Mouse (Mus musculus) forebrain, postnatal 0 days (tissue): ENCODE data around the gene Cd59a. TPM values are rescaled to one million over a fixed set of nuclear protein-coding genes. Genes with fewer than 3 reads are reported as not detected.

Experiments used
- ATAC-seq: fragments of 200-750 bp; cut with Nextera tagmentation; 2 replicates; pipeline ENCODE4 v1.8.0; 2017; ENCODE audit warnings: mild to moderate bottlenecking, moderate library complexity
- DNase-seq: peaks from one replicate; pipeline ENCODE4 v3.0.0-alpha.2; 2015
- H3K27ac ChIP-seq: fragments of 300-500 bp; sonication (generic); 2 replicates; pipeline ENCODE4 v1.5.1; 2014; ENCODE audit warnings: low read depth, mild to moderate bottlenecking, antibody characterized with exemption, low read length, moderate library complexity, mixed read lengths
- H3K27me3 ChIP-seq: fragments of 300-500 bp; sonication (generic); 2 replicates; pipeline ENCODE4 v1.6.1; 2014; ENCODE audit warnings: mild to moderate bottlenecking, low read length, mixed read lengths; ENCODE audit not compliant: insufficient read depth
- H3K36me3 ChIP-seq: fragments of 300-500 bp; sonication (generic); 2 replicates; pipeline ENCODE4 v1.6.1; 2014; ENCODE audit warnings: mild to moderate bottlenecking, moderate library complexity; ENCODE audit not compliant: insufficient read depth
- H3K4me1 ChIP-seq: fragments of 300-500 bp; sonication (generic); 2 replicates; pipeline ENCODE4 v1.6.1; 2014; ENCODE audit warnings: antibody characterized with exemption; ENCODE audit not compliant: insufficient read depth
- H3K4me2 ChIP-seq: fragments of 300-500 bp; sonication (generic); 2 replicates; pipeline ENCODE4 v1.6.1; 2014; ENCODE audit warnings: low read depth, mild to moderate bottlenecking, moderate library complexity
- H3K4me3 ChIP-seq: fragments of 300-500 bp; sonication (generic); 2 replicates; pipeline ENCODE4 v1.5.1; 2014; ENCODE audit warnings: low read depth, low read length, mixed read lengths
- H3K9ac ChIP-seq: fragments of 300-500 bp; sonication (generic); 2 replicates; pipeline ENCODE4 v1.6.1; 2014; ENCODE audit warnings: mild to moderate bottlenecking
- H3K9me3 ChIP-seq: fragments of 300-500 bp; sonication (generic); 2 replicates; pipeline ENCODE4 v1.6.1; 2016; ENCODE audit warnings: low read length
- CTCF ChIP-seq: sonication (generic); IDR thresholded peaks from 2 replicates; pipeline ENCODE4 v1.5.1; 2016; ENCODE audit warnings: antibody characterized with exemption, control low read depth, low read depth
- WGBS: fragments of 180-500 bp; shearing (Covaris S2); extraction: QIAGEN DNeasy Blood & Tissue Kit; methylation state at CpG from one replicate; pipeline ENCODE4 v1.1.7; 2014; 5-methylcytosine and 5-hydroxymethylcytosine counted together
- polyA plus RNA-seq: library from polyadenylated mRNA; unstranded; fragments of >200 nt; fragmentation: Nextera tagmentation; extraction: Ambion mirVana; gene quantifications from 2 replicates; pipeline ENCODE4 v1.2.1, GENCODE M21; 2015
- total RNA-seq: library from RNA; depleted of rRNA; stranded (reverse); fragments of >200 nt; gene quantifications from 2 replicates; pipeline ENCODE4 v1.2.3, GENCODE M21; 2014

The Cd59a gene
- total and polyA plus RNA-seq, 2 experiments from 2014 or later: 5.2 to 11.0 TPM

DNA sequence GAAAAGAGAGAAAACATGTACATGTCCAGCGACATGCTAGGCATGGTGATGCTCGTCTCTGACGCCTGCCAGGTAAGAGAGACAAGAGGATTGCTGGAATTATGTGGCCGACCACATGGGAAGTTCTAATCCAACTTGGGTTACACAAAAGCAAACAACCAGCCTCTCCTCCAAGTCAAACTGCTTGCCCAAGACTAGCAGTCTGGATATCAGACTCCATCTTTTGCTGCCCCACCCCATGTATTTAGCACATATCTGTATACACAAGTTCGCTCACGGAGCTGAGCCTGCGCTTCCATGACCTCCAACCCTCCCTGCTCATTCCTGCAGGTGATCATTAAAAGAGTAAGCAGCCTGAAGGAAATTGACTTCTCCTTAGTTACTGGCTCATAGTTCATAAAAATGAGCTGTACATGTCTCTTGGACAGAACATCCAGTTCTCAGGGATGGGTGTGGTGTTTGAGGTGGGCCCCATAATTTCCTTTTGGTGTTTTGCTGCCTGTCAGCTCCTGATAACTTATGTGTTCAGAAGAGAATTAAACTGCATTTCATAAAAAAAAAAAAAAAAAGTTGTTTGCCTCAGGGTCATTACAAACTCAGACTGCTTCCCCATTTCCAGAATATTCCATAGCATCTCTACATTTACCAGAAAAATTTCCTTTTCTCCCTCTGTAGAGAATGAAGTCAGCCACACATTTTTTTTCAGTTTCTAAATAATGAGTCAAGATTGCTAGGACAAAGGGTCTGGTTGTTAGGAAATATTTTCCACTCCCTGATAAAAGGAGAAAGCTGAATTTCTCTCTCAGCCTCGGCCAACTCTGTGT lies 26.3 kb downstream of the Cd59a start:
- no peak for TF ChIP-seq CTCF
- H3K27ac ChIP-seq: no peak overlapping the region
- peak overlapping the region; percentile 97 for H3K4me2 ChIP-seq

DNA sequence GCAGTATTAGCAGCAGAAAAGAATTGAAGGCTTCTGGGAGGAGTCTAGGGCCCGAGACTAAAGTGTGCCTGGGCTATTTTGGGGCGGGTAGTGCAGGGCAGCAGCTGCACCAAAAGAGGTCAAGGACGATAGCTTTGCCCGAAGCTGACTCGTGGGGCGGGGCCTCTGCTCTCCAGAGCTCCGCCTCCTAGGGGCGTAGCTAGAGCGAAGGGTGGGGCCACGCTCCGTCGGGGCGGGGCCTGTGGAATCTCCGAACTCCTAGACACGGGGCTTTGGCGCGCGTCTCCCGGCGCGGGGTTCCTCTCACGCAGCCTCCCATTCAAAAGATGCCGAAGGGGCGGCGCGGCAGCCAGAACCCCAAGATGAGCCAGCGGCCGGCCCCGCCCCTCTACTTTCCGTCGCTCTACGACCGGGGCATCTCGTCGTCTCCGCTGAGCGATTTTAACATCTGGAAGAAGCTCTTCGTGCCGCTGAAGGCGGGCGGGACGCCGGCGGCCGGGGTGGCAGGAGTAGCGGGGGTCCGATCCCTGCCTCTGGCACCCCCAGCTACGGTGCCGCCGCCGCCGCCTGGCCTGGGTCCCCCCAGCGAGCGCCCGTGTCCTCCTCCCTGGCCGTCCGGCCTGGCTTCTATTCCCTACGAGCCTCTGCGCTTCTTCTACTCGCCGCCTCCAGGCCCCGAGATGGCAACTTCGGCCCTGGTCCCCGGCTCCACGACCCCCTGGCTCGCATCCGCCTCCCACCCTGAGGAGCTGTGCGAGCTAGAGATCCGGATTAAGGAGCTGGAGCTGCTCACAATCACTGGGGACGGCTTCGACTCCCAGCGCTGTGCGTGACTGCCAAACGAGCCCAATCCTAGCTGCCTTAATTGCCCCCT lies 27.1 kb downstream of the Cd59a start, which contains the start of gene A930018P22Rik:
TSS of gene A930018P22Rik (plus strand) at position 265 of the 874 bp plus-strand sequence.
- Histone ChIP-seq H3K9me3 (no peaks in the 10 kb centered on the region), H3K27ac (peak within 1 kb of the TSS; percentile 57), H3K36me3 (no peaks in the 10 kb centered on the region), H3K27me3 (peaks cover 6% of the 10 kb centered on the region; the same call in 1 of the 2 replicates), H3K4me1 (no peaks in the 10 kb centered on the region), H3K9ac (peak within 1 kb of the TSS; percentile 71), H3K4me2 (peak within 1 kb of the TSS; percentile 97), H3K4me3 (peak within 1 kb of the TSS; percentile 73)
- peak; percentile 30; the same call in 1 of the 2 replicates for TF ChIP-seq CTCF
- WGBS: 3% methylated on average over 74 of the region's 74 CpGs
- DNase-seq (peak; percentile 90), ATAC-seq (peak; percentile 96)

More for the DNA sequence above, 26.3 kb downstream of the Cd59a start:
- DNase-seq (no peak), ATAC-seq (no peak)
- peak overlapping the region; percentile 73 for H3K4me3 ChIP-seq
- H3K4me1 ChIP-seq: no peaks in the 10 kb centered on the region
- no peaks in the 10 kb centered on the region for H3K9me3 ChIP-seq
- no peaks in the 10 kb centered on the region for H3K36me3 ChIP-seq
- peaks cover 6% of the 10 kb centered on the region; the same call in 1 of the 2 replicates for H3K27me3 ChIP-seq
- peak overlapping the region; percentile 71 for H3K9ac ChIP-seq
- 82% methylated on average over 8 of the region's 8 CpGs for WGBS

DNA sequence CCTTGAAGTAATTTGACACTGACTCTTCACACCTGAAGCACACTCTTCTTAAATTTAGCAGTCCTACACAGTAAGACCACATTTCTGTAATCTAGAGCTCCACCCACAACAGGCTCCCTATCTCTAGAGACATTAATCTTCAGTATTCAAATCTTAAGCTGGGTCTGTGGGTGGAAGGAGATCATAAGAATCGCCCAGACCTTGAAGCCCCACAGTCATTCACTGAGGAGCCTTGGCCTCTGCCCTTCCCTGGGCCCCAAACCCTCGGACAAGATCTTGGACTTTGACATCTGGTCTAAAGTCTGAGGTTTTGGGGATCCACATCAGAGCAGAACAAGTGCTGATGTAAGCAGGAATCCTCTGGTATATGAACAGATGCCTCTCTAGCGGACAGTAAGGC lies 27.9 kb downstream of the Cd59a start:
- 51% methylated on average over 3 of the region's 3 CpGs for WGBS
- H3K9ac ChIP-seq: no peak overlapping the region
- no peak for ATAC-seq
- peak overlapping the region; percentile 73 for H3K4me3 ChIP-seq
- no peaks in the 10 kb centered on the region for H3K36me3 ChIP-seq
- no peaks in the 10 kb centered on the region for H3K4me1 ChIP-seq
- no peak for TF ChIP-seq CTCF
- peak overlapping the region; percentile 97 for H3K4me2 ChIP-seq
- no peak for DNase-seq
- H3K9me3 ChIP-seq: no peaks in the 10 kb centered on the region
- H3K27me3 ChIP-seq: peaks cover 6% of the 10 kb centered on the region; the same call in 1 of the 2 replicates
- no peak overlapping the region for H3K27ac ChIP-seq

DNA sequence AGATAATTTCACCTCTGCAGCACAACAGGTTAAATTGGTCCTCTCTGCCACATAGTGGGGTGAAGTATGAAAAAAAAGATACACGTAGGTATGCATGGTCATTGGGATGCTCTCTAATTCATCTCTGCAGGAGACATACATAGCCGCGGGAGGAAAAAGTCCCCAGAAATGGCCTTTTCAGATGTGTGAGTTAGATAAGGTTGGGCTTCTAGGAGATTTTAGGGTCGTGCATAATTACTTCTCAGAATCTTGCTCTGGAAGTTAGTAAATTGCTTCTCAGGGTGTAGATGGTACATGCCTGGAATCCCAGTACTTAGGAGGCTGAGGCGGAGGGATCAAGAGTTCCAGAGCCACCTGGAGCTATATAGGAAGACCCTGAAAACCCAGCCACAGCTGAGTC lies 28.5 kb downstream of the Cd59a start:
- H3K4me1 ChIP-seq: no peaks in the 10 kb centered on the region
- WGBS: 88% methylated on average over 5 of the region's 5 CpGs
- TF ChIP-seq CTCF: no peak
- no peak overlapping the region for H3K4me2 ChIP-seq
- ATAC-seq (no peak), DNase-seq (no peak)
- H3K9me3 ChIP-seq: no peaks in the 10 kb centered on the region
- H3K27me3 ChIP-seq: peaks cover 6% of the 10 kb centered on the region; the same call in 1 of the 2 replicates
- H3K27ac ChIP-seq: no peak overlapping the region
- H3K9ac ChIP-seq: no peak overlapping the region
- no peak overlapping the region for H3K4me3 ChIP-seq
- no peaks in the 10 kb centered on the region for H3K36me3 ChIP-seq

DNA sequence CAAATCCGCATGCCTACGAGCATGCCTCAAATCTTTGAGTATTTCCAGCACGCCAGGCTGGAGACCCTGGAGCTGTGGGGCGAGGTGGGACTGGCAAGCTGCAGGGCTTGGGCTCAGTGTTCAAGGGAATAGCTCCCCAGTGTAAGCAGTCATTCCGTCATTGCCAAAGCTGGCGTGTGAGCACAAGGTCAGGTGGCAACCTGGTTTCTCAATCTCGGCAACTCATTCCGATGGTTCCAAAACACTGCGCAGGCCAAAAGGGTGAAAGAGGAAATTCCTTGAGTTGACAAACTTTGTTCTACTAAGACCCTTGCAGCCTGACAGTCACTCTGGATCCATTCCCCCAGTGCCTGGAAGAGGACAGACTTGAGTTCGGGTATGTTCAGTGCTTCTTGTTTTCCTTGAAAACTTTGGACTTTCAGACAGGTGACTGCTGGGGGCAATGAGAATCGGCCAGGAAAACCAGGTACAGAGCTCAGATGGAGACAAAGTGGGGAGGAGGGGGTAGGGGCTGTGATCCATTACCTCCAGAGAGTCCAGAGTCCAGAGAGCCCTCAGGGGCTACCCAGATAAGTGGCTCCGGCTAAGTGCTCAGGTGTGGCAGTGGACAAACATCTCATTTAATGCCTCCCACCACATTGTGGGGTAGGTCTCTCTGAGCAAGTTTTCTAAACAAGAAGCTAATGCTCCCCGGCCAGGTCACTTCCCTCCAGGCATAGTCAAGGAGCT lies 33.4 kb downstream of the Cd59a start:
- H3K9me3 ChIP-seq: no peaks in the 10 kb centered on the region
- DNase-seq: no peak
- H3K4me2 ChIP-seq: no peak overlapping the region
- ATAC-seq: no peak
- no peak overlapping the region for H3K9ac ChIP-seq
- peaks cover 3% of the 10 kb centered on the region; the same call in 1 of the 2 replicates for H3K27me3 ChIP-seq
- no peak for TF ChIP-seq CTCF
- no peaks in the 10 kb centered on the region for H3K4me1 ChIP-seq
- H3K36me3 ChIP-seq: no peaks in the 10 kb centered on the region
- no peak overlapping the region for H3K4me3 ChIP-seq
- 87% methylated on average over 13 of the region's 13 CpGs for WGBS
- no peak overlapping the region for H3K27ac ChIP-seq

DNA sequence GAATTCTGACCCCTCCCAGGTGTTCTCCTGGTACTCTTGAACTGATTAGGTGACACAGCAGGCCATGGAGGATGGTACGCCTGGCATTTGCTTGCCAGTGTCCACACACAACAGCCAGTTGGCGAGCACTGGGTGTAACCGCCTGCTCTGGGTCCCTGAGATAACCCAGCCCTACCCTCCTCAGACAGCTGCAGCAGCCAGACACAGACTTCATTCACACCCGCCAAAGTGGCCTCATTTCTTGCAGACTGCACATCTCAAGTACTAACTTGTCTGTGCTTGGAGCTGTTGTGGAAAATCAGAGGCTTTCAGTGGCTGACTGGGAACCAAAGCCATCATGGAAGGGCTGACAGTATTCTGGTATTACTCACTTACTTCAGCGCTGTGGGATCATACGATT lies 34.6 kb downstream of the Cd59a start:
- no peaks in the 10 kb centered on the region for H3K9me3 ChIP-seq
- no peaks in the 10 kb centered on the region for H3K4me1 ChIP-seq
- H3K4me3 ChIP-seq: no peak overlapping the region
- 85% methylated on average over 6 of the region's 6 CpGs for WGBS
- H3K4me2 ChIP-seq: no peak overlapping the region
- ATAC-seq (peak; percentile 30), DNase-seq (no peak)
- no peaks in the 10 kb centered on the region for H3K27me3 ChIP-seq
- H3K36me3 ChIP-seq: no peaks in the 10 kb centered on the region
- no peak overlapping the region for H3K27ac ChIP-seq
- TF ChIP-seq CTCF: no peak
- no peak overlapping the region for H3K9ac ChIP-seq
